Mouse (Mus musculus): ENCODE results near the gene Basp1. TPM values are rescaled to one million over a fixed set of nuclear protein-coding genes. Genes with fewer than 3 reads are reported as not detected.

The Basp1 gene
- polyA plus RNA-seq, 1 experiment, result 45.9 TPM

DNA sequence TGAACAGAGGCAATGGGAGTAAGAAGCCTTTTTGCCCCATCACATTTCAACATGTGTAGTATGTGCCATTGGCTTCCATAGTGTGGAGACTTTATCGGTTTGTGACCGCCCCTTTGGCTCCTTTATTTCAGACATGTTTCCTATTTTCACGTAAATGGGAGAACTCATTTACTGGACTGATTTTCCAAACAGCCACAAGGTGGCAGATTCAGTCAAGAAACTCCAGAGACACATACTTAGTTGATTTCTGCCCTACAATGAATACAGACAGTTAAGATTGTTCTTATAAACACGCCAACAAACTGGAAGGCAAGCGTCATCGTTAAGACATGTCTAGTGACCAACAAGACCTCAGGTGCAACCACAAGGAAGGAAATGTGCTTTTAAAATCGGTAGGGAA lies 15.0 kb upstream of the Basp1 start:
- no peak for TF ChIP-seq FLI1 (IDR thresholded peaks at IDR 0.05; ENCODE audit: low read length)
- no peak for TF ChIP-seq GATA1 (IDR thresholded peaks at IDR 0.05; ENCODE audit: borderline replicate concordance, low read length)
- Histone ChIP-seq H3K9me3 (no peaks in the 10 kb centered on the region), H3K27me3 (replicated peaks) (no peaks in the 10 kb centered on the region), H3K36me3 (replicated peaks; ENCODE audit: low read length) (no peaks in the 10 kb centered on the region), H3K4me3 (replicated peaks) (no peak overlapping the region), H3K4me1 (peaks cover 26% of the 10 kb centered on the region)

GRCm38 (mm10) chr15:25420266-25420665 lies 6.7 kb upstream of the Basp1 start:
- H3K4me3 ChIP-seq (replicated peaks), result no peak overlapping the region
- H3K27me3 ChIP-seq (replicated peaks), result peaks cover 12% of the 10 kb centered on the region
- no peak for TF ChIP-seq GATA1 (IDR thresholded peaks at IDR 0.05; ENCODE audit: borderline replicate concordance, low read length)
- no peak for TF ChIP-seq FLI1 (IDR thresholded peaks at IDR 0.05; ENCODE audit: low read length)
- H3K9me3 ChIP-seq, result no peaks in the 10 kb centered on the region
- H3K36me3 ChIP-seq (replicated peaks; ENCODE audit: low read length), result no peaks in the 10 kb centered on the region
- peaks cover 17% of the 10 kb centered on the region for H3K4me1 ChIP-seq

DNA sequence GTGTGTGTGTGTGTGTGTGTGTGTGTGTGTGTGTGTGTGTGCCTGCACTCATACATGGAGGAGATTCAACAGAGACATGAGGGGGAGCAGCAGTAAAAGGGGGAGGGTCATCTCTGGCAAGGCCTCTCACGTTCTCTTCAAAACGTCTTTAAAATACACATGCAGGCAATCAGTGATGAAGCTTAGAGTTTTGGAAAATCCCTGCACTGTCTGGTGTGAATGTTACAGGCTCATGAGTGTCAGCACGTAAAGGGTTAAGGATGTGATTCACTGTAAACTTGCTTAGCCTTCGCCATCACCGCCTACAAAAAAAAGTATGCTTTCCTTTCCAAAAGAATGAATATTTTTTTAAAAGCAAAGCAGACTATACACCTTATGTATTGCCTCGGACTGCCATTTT lies 2.8 kb upstream of the Basp1 start:
- no peaks in the 10 kb centered on the region for H3K36me3 ChIP-seq (replicated peaks; ENCODE audit: low read length)
- H3K4me3 ChIP-seq (replicated peaks), result no peak overlapping the region
- peaks cover 41% of the 10 kb centered on the region for H3K4me1 ChIP-seq
- peaks cover 41% of the 10 kb centered on the region for H3K27me3 ChIP-seq (replicated peaks)
- H3K9me3 ChIP-seq, result no peaks in the 10 kb centered on the region
- TF ChIP-seq FLI1 (IDR thresholded peaks at IDR 0.05; ENCODE audit: low read length) (no peak), GATA1 (IDR thresholded peaks at IDR 0.05; ENCODE audit: borderline replicate concordance, low read length) (no peak)

GRCm38 (mm10) chr15:25415958-25416357 lies 2.4 kb upstream of the Basp1 start:
- Histone ChIP-seq H3K9me3 (no peaks in the 10 kb centered on the region), H3K27me3 (replicated peaks) (peaks cover 42% of the 10 kb centered on the region), H3K4me3 (replicated peaks) (no peak overlapping the region), H3K36me3 (replicated peaks; ENCODE audit: low read length) (no peaks in the 10 kb centered on the region), H3K4me1 (peaks cover 41% of the 10 kb centered on the region)
- TF ChIP-seq FLI1 (IDR thresholded peaks at IDR 0.05; ENCODE audit: low read length) (no peak), GATA1 (IDR thresholded peaks at IDR 0.05; ENCODE audit: borderline replicate concordance, low read length) (no peak)

GRCm38 (mm10) chr15:25414747-25415119 lies 1.2 kb upstream of the Basp1 start:
- peaks cover 40% of the 10 kb centered on the region for H3K4me1 ChIP-seq
- H3K36me3 ChIP-seq (replicated peaks; ENCODE audit: low read length), result no peaks in the 10 kb centered on the region
- peak overlapping the region; percentile 91 for H3K4me3 ChIP-seq (replicated peaks)
- no peaks in the 10 kb centered on the region for H3K9me3 ChIP-seq
- TF ChIP-seq GATA1 (IDR thresholded peaks at IDR 0.05; ENCODE audit: borderline replicate concordance, low read length) (no peak), FLI1 (IDR thresholded peaks at IDR 0.05; ENCODE audit: low read length) (no peak)
- H3K27me3 ChIP-seq (replicated peaks), result peaks cover 41% of the 10 kb centered on the region

GRCm38 (mm10) chr15:25414011-25414746 lies 615 bp upstream of the Basp1 start:
- no peak for TF ChIP-seq GATA1 (IDR thresholded peaks at IDR 0.05; ENCODE audit: borderline replicate concordance, low read length)
- TF ChIP-seq FLI1 (IDR thresholded peaks at IDR 0.05; ENCODE audit: low read length), result no peak
- Histone ChIP-seq H3K4me1 (peaks cover 37% of the 10 kb centered on the region), H3K4me3 (replicated peaks) (peak overlapping the region; percentile 91), H3K27me3 (replicated peaks) (peaks cover 40% of the 10 kb centered on the region), H3K9me3 (no peaks in the 10 kb centered on the region), H3K36me3 (replicated peaks; ENCODE audit: low read length) (no peaks in the 10 kb centered on the region)

DNA sequence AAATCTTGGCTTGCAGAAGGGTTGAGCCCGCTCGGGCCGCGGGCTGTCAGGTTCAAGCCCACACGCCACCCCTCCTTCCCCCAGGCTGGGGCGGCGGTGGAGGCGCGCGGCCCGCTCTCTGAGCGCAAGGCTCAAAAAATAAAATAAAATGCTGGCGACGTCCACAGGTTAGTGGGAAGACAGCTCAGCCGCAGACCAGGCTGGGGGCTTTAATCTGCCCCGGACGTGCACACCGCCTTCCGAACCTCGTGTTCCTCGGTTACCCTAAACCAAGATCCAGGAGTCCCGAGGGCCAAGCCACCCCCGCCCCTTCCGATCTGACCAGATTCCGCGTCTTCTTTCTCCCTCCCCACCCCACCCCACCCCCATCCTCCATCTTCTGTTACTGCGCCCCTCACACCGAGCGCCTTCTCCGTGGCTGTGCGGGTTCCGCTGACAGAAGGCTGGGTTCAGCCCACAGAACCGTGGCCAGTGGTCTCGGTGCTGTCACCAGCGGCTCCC lies 753 bp downstream of the Basp1 start:
- Histone ChIP-seq H3K36me3 (replicated peaks; ENCODE audit: low read length) (no peaks in the 10 kb centered on the region), H3K4me1 (peaks cover 30% of the 10 kb centered on the region), H3K27me3 (replicated peaks) (peaks cover 37% of the 10 kb centered on the region), H3K4me3 (replicated peaks) (peak overlapping the region; percentile 91), H3K9me3 (no peaks in the 10 kb centered on the region)
- TF ChIP-seq GATA1 (IDR thresholded peaks at IDR 0.05; ENCODE audit: borderline replicate concordance, low read length), result no peak
- no peak for TF ChIP-seq FLI1 (IDR thresholded peaks at IDR 0.05; ENCODE audit: low read length)

DNA sequence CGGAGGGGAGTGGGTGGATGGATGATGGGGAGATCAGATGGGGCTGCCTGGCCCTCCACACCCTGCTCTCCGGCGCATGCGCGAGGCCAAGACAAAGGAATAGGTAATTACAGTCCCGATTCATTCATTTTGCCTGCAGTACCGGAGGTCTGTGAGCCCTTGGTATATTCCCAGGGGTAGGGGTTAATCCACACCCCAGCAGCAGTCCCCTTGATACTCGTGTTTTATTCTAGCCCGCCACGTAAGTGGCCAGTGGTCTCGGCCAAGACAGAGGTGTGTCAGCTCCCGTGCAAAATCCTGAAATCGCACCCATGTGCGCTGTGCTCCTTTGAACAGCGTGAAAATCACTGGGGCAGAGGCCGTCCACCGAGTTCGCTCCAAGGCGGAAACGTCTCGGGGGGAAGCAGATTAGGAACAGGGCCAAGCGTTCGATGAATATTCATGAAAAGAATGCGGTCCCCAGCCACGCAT lies 1.4 kb downstream of the Basp1 start:
- peaks cover 30% of the 10 kb centered on the region for H3K4me1 ChIP-seq
- TF ChIP-seq FLI1 (IDR thresholded peaks at IDR 0.05; ENCODE audit: low read length) (no peak), GATA1 (IDR thresholded peaks at IDR 0.05; ENCODE audit: borderline replicate concordance, low read length) (no peak)
- H3K36me3 ChIP-seq (replicated peaks; ENCODE audit: low read length), result no peaks in the 10 kb centered on the region
- H3K27me3 ChIP-seq (replicated peaks), result peaks cover 37% of the 10 kb centered on the region
- no peaks in the 10 kb centered on the region for H3K9me3 ChIP-seq
- peak overlapping the region; percentile 91 for H3K4me3 ChIP-seq (replicated peaks)

DNA sequence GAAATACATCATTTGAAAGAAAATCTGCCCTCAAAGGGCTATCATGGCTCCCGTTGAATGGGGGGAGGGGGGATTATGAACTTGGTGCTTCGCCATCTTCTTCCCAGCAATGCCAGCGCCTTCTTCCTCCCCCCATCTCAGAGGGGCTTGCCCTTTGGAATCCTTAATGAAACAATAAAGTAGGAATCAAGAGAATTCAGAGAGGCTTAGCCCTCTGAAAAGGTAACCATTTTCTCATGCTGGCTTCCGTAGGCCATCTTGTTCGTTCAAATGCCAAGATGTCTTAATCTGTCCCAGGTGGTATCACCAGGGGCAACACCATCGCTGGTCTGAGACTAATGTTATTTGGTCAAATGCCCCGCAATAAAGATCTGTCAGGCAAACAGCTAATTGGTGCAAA lies 2.1 kb downstream of the Basp1 start:
- peaks cover 30% of the 10 kb centered on the region for H3K4me1 ChIP-seq
- H3K4me3 ChIP-seq (replicated peaks), result no peak overlapping the region
- no peaks in the 10 kb centered on the region for H3K36me3 ChIP-seq (replicated peaks; ENCODE audit: low read length)
- H3K9me3 ChIP-seq, result no peaks in the 10 kb centered on the region
- no peak for TF ChIP-seq GATA1 (IDR thresholded peaks at IDR 0.05; ENCODE audit: borderline replicate concordance, low read length)
- TF ChIP-seq FLI1 (IDR thresholded peaks at IDR 0.05; ENCODE audit: low read length), result no peak
- peaks cover 37% of the 10 kb centered on the region for H3K27me3 ChIP-seq (replicated peaks)

DNA sequence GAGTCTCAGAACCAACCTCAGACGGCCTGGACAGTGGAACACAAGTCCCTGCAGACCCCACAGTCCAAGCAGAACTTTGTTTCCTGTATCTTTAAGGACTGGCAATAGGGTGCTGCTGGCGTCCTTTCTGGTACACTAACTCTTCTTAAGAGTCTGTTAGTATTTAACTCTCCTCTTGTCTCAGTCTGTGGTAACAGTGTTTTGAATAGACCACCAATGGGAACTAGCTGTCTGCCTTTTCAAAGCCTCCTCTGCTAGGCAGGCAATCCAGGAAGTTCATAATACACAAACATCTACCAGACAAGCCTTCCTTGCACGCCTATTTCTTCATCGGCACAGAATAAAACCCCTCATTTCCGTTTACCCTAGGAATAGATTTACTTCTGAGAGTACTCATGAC lies 7.6 kb downstream of the Basp1 start:
- no peak for TF ChIP-seq FLI1 (IDR thresholded peaks at IDR 0.05; ENCODE audit: low read length)
- TF ChIP-seq GATA1 (IDR thresholded peaks at IDR 0.05; ENCODE audit: borderline replicate concordance, low read length), result no peak
- H3K27me3 ChIP-seq (replicated peaks), result peaks cover 2% of the 10 kb centered on the region
- H3K4me3 ChIP-seq (replicated peaks), result no peak overlapping the region
- no peaks in the 10 kb centered on the region; the same call in 1 of the 2 replicates for H3K9me3 ChIP-seq
- peaks cover 4% of the 10 kb centered on the region; the same call in 1 of the 2 replicates for H3K4me1 ChIP-seq
- H3K36me3 ChIP-seq (replicated peaks; ENCODE audit: low read length), result no peaks in the 10 kb centered on the region
